Mouse (Mus musculus): Measurements from ENCODE around the gene Mc1r. TPM values are rescaled to one million over a fixed set of nuclear protein-coding genes. Genes with fewer than 3 reads are reported as not detected.
A peak's percentile ranks its signal among the peaks of the same experiment; 100 is the strongest.

The Mc1r gene
- polyA plus RNA-seq, 1 experiment = not detected

DNA sequence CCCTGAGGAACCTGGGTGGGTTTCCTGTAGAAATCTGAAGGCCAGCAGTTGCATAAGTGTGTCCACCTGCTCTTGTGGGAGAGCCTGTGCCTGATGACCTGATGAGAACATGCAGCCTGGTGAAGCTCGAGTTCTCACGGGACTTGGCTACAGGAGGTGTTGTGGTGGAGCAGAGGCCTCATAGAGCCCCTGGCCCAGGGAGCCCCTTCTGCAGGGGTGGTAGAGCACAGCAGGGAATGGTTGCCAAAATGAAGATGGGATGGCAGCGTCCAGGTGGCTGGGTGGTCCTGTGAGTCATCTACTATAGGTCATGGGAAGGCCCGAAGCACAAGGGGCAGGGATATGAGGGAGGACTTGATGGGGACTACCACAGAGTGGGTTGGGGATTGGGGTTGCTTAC is 25.2 kb upstream of the Mc1r start:
- Histone ChIP-seq H3K27ac (ENCODE audit: insufficient read depth, low read length) (no peak overlapping the region), H3K4me1 (ENCODE audit: control insufficient read depth, insufficient read depth, insufficient read length) (no peaks in the 10 kb centered on the region), H3K36me3 (ENCODE audit: control insufficient read depth, insufficient read depth, low read length) (peaks cover 25% of the 10 kb centered on the region), H3K4me3 (ENCODE audit: extremely low read depth, insufficient read depth, insufficient read length) (no peak overlapping the region), H3K27me3 (ENCODE audit: control insufficient read depth, insufficient read depth, low read length) (no peaks in the 10 kb centered on the region)
- no peak for DNase-seq (ENCODE audit: low read depth in 1 of 2, low spot score in 2 of 2)
- TF ChIP-seq CTCF (IDR thresholded peaks at IDR 0.05; ENCODE audit: extremely low read depth, insufficient read depth, insufficient read length, insufficient replicate concordance) (no peak), POLR2A (IDR thresholded peaks at IDR 0.05; ENCODE audit: low read depth, low read length) (no peak)
- WGBS = 88% methylated on average over 4 of the region's 4 CpGs

DNA sequence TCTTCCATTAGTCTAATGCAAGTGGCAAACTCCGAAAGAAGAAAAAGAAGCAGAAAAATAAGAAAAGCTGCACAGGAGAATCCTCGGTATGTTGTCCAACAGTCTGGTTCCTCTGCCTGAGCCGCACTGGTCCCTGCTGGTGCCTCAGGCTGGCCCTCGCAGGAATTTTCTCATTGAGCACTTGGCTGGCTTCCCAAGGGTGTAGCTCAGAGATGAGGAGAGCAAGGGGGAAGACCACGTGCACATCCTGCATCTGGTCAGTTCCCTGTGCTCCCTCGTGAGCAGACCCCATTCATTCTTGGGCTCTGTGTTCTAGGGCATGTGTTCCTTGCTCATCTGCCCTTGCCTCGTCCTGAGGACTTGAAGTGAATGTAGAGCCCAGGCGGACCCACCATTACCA is 24.4 kb upstream of the Mc1r start:
- DNase-seq (ENCODE audit: low read depth in 1 of 2, low spot score in 2 of 2) = no peak
- no peak overlapping the region for H3K27ac ChIP-seq (ENCODE audit: insufficient read depth, low read length)
- TF ChIP-seq POLR2A (IDR thresholded peaks at IDR 0.05; ENCODE audit: low read depth, low read length) (no peak), CTCF (IDR thresholded peaks at IDR 0.05; ENCODE audit: extremely low read depth, insufficient read depth, insufficient read length, insufficient replicate concordance) (no peak)
- 86% methylated on average over 8 of the region's 8 CpGs for WGBS
- H3K4me3 ChIP-seq (ENCODE audit: extremely low read depth, insufficient read depth, insufficient read length) = no peak overlapping the region
- no peaks in the 10 kb centered on the region for H3K27me3 ChIP-seq (ENCODE audit: control insufficient read depth, insufficient read depth, low read length)
- no peaks in the 10 kb centered on the region for H3K4me1 ChIP-seq (ENCODE audit: control insufficient read depth, insufficient read depth, insufficient read length)
- H3K36me3 ChIP-seq (ENCODE audit: control insufficient read depth, insufficient read depth, low read length) = peaks cover 29% of the 10 kb centered on the region

DNA sequence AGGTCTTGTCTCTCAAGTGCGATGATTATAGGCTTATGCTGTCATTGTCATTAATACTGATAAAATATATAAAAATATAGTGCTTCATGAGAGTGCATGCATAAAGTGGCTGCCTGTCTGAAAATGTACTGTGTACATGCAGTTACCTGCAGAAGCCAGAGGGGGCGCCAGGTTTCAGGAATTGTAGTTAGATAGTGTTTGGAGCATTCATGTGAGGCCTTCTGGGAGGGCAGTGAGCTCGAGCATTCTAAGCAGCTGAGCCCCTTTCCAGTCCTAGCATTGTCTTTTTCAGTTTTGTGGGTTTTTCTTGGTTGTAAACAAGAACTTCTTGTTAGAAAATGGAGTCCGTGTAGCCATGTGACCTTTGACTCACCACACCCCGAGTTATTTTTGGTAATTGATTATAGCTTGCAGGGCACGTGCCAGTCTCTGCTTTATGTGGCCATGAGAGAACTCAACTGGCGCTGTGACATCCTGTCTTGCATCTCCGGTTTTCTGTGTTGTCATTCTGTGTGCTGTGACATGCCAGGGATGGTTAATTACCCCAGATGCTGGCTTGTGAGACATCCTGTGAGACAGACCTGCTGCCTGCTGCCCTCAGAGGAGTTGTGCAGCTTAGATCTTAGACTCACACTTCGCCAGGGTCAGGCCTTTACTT is 21.9 kb upstream of the Mc1r start:
- no peak for TF ChIP-seq POLR2A (IDR thresholded peaks at IDR 0.05; ENCODE audit: low read depth, low read length)
- peak; percentile 22; the same call in 1 of the 2 replicates for TF ChIP-seq CTCF (IDR thresholded peaks at IDR 0.05; ENCODE audit: extremely low read depth, insufficient read depth, insufficient read length, insufficient replicate concordance)
- peaks cover 48% of the 10 kb centered on the region for H3K36me3 ChIP-seq (ENCODE audit: control insufficient read depth, insufficient read depth, low read length)
- WGBS = 70% methylated on average over 9 of the region's 9 CpGs
- no peaks in the 10 kb centered on the region for H3K4me1 ChIP-seq (ENCODE audit: control insufficient read depth, insufficient read depth, insufficient read length)
- DNase-seq (ENCODE audit: low read depth in 1 of 2, low spot score in 2 of 2) = peak; percentile 17 to 31
- no peak overlapping the region for H3K27ac ChIP-seq (ENCODE audit: insufficient read depth, low read length)
- no peak overlapping the region for H3K4me3 ChIP-seq (ENCODE audit: extremely low read depth, insufficient read depth, insufficient read length)
- no peaks in the 10 kb centered on the region for H3K27me3 ChIP-seq (ENCODE audit: control insufficient read depth, insufficient read depth, low read length)

DNA sequence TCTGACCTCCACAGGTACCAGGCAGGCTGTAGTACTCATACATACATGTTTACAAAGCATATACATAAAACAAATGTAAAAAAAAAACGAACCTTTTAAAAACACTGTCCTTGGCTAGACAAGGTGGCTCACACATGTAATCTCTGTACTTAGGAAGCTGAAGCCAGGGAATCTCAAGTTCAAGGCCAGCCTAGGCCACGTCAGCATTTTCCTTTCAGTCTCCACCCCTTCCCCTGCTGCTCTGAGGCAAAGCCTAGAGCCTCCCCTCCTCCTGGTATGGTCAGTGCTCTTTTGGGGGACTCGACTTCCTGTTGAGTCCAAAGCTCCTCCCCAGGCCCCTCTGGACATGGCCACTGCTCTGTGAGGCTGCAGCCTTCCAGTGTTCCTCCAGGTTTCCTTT is 19.9 kb upstream of the Mc1r start:
- Histone ChIP-seq H3K36me3 (ENCODE audit: control insufficient read depth, insufficient read depth, low read length) (peaks cover 57% of the 10 kb centered on the region), H3K4me1 (ENCODE audit: control insufficient read depth, insufficient read depth, insufficient read length) (no peaks in the 10 kb centered on the region), H3K27me3 (ENCODE audit: control insufficient read depth, insufficient read depth, low read length) (no peaks in the 10 kb centered on the region), H3K27ac (ENCODE audit: insufficient read depth, low read length) (no peak overlapping the region), H3K4me3 (ENCODE audit: extremely low read depth, insufficient read depth, insufficient read length) (no peak overlapping the region)
- TF ChIP-seq POLR2A (IDR thresholded peaks at IDR 0.05; ENCODE audit: low read depth, low read length) (no peak), CTCF (IDR thresholded peaks at IDR 0.05; ENCODE audit: extremely low read depth, insufficient read depth, insufficient read length, insufficient replicate concordance) (no peak)
- 84% methylated on average over 3 of the region's 3 CpGs for WGBS
- no peak for DNase-seq (ENCODE audit: low read depth in 1 of 2, low spot score in 2 of 2)

DNA sequence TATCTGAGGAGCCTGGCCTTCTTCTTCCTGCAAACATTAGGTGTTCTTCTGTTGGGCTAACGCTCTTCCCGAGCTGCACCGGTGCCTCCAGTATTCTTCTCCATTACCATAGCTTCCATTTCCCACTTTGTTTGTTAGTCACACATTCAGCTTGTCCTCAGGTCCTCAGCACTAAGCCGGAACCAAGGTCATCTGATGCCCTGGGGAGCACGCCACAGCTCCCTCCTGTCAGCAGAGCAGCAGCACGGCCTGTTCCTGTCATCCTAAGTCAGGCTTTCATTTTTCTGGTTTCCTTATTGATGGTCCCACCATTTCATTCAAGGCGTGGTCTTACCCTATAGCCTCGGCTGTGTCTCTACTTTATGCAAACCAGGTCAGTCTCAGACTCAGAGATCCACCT is 19.1 kb upstream of the Mc1r start:
- peaks cover 54% of the 10 kb centered on the region for H3K36me3 ChIP-seq (ENCODE audit: control insufficient read depth, insufficient read depth, low read length)
- no peak for TF ChIP-seq POLR2A (IDR thresholded peaks at IDR 0.05; ENCODE audit: low read depth, low read length)
- no peak for TF ChIP-seq CTCF (IDR thresholded peaks at IDR 0.05; ENCODE audit: extremely low read depth, insufficient read depth, insufficient read length, insufficient replicate concordance)
- H3K27ac ChIP-seq (ENCODE audit: insufficient read depth, low read length) = no peak overlapping the region
- H3K4me3 ChIP-seq (ENCODE audit: extremely low read depth, insufficient read depth, insufficient read length) = no peak overlapping the region
- no peaks in the 10 kb centered on the region for H3K4me1 ChIP-seq (ENCODE audit: control insufficient read depth, insufficient read depth, insufficient read length)
- H3K27me3 ChIP-seq (ENCODE audit: control insufficient read depth, insufficient read depth, low read length) = no peaks in the 10 kb centered on the region
- 85% methylated on average over 8 of the region's 8 CpGs for WGBS
- DNase-seq (ENCODE audit: low read depth in 1 of 2, low spot score in 2 of 2) = no peak

DNA sequence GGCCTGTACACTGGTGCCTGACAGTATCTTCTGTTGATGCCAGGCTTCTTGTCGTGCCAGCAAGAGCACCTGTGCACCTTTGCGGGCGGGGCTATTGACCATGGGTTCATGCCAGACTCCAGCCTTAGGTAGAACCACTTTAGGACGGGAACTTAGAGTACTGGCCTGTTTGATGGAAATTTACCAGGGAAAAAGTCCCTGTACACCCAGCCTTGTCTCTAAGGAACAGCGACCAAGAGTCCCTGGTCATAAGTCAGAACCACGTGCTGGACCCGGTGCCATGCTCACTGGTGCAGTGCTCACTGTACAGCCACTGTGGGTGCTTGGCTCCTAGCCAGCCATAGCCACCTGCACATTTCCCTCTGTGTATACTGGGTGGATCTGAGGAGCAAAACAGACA is 17.9 kb upstream of the Mc1r start:
- H3K36me3 ChIP-seq (ENCODE audit: control insufficient read depth, insufficient read depth, low read length) = peaks cover 53% of the 10 kb centered on the region
- H3K27me3 ChIP-seq (ENCODE audit: control insufficient read depth, insufficient read depth, low read length) = no peaks in the 10 kb centered on the region
- TF ChIP-seq POLR2A (IDR thresholded peaks at IDR 0.05; ENCODE audit: low read depth, low read length) (no peak), CTCF (IDR thresholded peaks at IDR 0.05; ENCODE audit: extremely low read depth, insufficient read depth, insufficient read length, insufficient replicate concordance) (no peak)
- no peak overlapping the region for H3K27ac ChIP-seq (ENCODE audit: insufficient read depth, low read length)
- WGBS = 83% methylated on average over 7 of the region's 7 CpGs
- no peak overlapping the region for H3K4me3 ChIP-seq (ENCODE audit: extremely low read depth, insufficient read depth, insufficient read length)
- H3K4me1 ChIP-seq (ENCODE audit: control insufficient read depth, insufficient read depth, insufficient read length) = no peaks in the 10 kb centered on the region
- DNase-seq (ENCODE audit: low read depth in 1 of 2, low spot score in 2 of 2) = no peak

DNA sequence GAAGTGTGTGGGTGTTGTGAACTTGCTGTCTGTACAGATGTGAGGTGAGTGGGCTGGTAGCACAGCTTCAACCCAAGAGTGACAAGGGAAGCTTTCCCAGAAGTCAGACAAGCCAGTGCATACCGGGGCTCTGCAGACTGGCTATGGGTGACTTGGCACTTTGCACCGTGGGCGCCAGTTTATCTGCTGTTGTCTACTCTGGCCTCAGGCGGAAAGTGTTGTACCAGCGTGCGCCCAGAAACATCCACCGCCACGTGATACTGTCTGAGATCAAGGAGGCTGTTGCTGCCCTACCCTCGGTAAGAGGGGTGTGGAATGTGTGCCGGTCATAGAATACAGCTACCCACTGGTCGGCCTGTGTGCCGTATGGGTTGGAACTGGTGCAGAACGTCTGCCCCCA is 8.6 kb upstream of the Mc1r start:
- no peak for DNase-seq (ENCODE audit: low read depth in 1 of 2, low spot score in 2 of 2)
- Histone ChIP-seq H3K4me3 (ENCODE audit: extremely low read depth, insufficient read depth, insufficient read length) (no peak overlapping the region), H3K4me1 (ENCODE audit: control insufficient read depth, insufficient read depth, insufficient read length) (no peaks in the 10 kb centered on the region), H3K36me3 (ENCODE audit: control insufficient read depth, insufficient read depth, low read length) (peaks cover 63% of the 10 kb centered on the region), H3K27ac (ENCODE audit: insufficient read depth, low read length) (no peak overlapping the region), H3K27me3 (ENCODE audit: control insufficient read depth, insufficient read depth, low read length) (no peaks in the 10 kb centered on the region)
- 77% methylated on average over 13 of the region's 13 CpGs for WGBS
- TF ChIP-seq CTCF (IDR thresholded peaks at IDR 0.05; ENCODE audit: extremely low read depth, insufficient read depth, insufficient read length, insufficient replicate concordance) (no peak), POLR2A (IDR thresholded peaks at IDR 0.05; ENCODE audit: low read depth, low read length) (no peak)

Measured in spleen, adult 2 months (tissue).